Mouse (Mus musculus): ENCODE results near the gene Mdh2. TPM values are rescaled to one million over a fixed set of nuclear protein-coding genes. Genes with fewer than 3 reads are reported as not detected.

Gene Mdh2
- 10 to 100 TPM in 25 of 26 experiments, 1 to 10 TPM in 1; 9.0 to 87.8 (median 46.9) TPM for total RNA-seq (2018; cell fraction: chromatin; rRNA removed)
- 100 to 1,000 TPM; 120 to 232 (median 156) TPM for total RNA-seq (2018; cell fraction: cytosol; rRNA removed)
- total RNA-seq (2018; cell fraction: nucleus; rRNA removed), result 100 to 1,000 TPM in 2 of 26 experiments, 10 to 100 TPM in 24; 30.1 to 130 (median 58.5) TPM
- 123 to 276 TPM (median 128 TPM) in 3 replicates for polyA plus RNA-seq (2018)

DNA sequence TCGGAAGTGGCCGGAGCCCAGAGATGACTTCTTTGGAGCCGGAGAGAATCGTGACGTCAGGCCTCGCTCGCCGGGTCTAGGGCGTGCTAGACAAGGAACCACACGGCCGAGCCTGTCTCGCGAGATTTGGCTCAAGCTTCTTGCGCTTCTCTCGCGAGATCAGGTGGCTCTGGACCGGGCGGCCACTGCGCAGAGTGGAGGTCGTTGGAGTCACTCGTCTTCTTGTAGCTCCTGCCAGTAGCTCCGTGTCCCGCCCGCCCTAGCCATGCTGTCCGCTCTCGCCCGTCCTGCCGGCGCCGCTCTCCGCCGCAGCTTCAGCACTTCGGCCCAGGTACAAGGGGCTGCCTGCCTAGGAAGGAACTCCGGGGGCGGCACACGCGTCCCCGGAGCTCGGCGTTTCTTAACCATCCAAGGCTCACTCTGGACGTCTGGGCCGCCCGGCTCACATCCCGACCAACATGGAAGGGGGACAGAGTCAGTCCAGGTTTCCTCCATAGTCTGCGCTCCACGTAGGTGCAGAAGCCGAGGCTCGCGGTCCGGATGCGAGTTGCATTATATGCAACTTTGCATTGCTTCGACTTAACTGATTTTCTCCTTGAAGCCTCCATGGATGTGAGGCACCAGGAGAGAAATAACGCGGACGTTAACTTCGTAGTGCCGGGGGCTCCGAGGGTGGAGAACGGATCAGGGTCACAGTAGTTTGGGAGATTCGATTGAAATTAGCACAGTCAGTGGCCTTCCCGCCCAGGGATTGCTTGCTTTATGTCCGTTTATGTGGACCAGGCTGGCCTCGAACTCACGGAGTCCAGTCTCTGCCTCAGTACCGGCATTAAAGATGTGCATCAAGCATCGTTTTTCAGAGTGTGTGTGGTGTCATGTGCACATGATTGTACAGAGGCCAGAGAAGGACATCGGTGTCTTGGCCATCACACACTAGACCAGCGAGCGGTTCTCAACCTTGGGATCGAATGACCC, at the start of gene Mdh2:
TSS of gene Mdh2 (plus strand) at position 10 of the 975 bp plus-strand sequence.
- Histone ChIP-seq H3K36me3 (ENCODE audit: inconsistent target) (peaks cover 11% of the 10 kb centered on the region), H3K79me2 (ENCODE audit: inconsistent target) (peaks cover 51% of the 10 kb centered on the region), H3K4me3 (ENCODE audit: inconsistent target) (peak within 1 kb of the TSS; percentile 94), H3K27ac (peak within 1 kb of the TSS; percentile 70)
- WGBS (ENCODE audit: missing documents), result 2% methylated on average over 68 of the region's 70 CpGs

DNA sequence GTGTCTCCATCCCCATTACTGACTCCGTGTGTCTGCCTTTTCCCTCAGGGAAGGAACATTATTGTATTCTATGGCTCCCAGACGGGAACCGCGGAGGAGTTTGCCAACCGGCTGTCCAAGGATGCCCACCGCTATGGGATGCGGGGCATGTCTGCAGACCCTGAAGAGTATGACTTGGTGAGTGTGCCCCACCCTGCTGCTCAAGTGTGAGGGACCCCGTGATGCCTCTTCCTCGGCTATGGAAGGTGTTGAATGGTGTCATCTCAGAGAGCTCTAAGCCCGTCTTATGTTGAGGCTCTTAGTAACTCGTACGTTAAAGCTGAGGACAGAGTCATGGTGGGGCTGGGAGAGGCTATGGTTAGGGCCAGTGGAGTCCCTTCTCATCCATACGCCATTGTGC, 48.9 kb upstream of the Mdh2 start:
- Histone ChIP-seq H3K36me3 (ENCODE audit: inconsistent target) (peaks cover 95% of the 10 kb centered on the region), H3K27ac (no peak overlapping the region), H3K4me3 (ENCODE audit: inconsistent target) (no peak overlapping the region), H3K79me2 (ENCODE audit: inconsistent target) (peaks cover 36% of the 10 kb centered on the region)
- 94% methylated on average over 13 of the region's 13 CpGs for WGBS (ENCODE audit: missing documents)

DNA sequence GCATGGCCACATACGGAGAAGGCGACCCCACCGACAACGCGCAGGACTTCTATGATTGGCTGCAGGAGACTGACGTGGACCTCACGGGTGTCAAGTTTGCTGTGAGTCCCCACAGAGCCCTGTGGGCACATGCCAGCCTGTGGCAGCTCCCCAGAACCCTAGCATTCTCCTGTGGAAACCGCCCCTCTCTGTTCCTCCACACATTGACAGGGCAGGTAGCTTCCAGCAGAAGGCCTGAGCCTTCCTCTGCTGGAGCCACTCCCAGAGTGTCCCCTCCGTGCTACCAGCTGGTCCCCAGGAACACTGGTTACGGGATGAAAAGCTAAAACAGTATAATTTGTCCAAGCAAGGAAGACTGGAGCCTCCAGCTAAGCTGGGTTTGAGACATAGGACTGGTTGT, 48.0 kb upstream of the Mdh2 start:
- peaks cover 94% of the 10 kb centered on the region for H3K36me3 ChIP-seq (ENCODE audit: inconsistent target)

DNA sequence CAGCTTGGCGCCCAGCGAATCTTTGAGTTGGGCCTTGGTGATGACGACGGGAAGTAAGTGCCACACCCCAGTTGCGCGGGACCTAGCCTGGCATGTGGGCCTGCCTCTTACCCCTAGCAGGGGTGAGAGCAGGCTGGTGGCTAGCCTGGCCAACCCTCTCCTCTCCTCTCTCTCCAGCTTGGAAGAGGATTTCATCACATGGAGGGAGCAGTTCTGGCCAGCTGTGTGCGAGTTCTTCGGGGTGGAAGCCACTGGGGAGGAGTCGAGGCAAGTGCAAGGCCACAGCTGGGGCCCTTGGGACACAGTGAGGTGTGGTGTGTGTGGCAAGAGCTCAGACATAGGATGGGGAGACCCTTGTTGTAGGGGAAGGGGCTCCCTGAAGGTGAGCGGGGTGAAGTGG, 47.4 kb upstream of the Mdh2 start:
- H3K36me3 ChIP-seq (ENCODE audit: inconsistent target), result peaks cover 94% of the 10 kb centered on the region
- WGBS (ENCODE audit: missing documents), result 98% methylated on average over 10 of the region's 10 CpGs

More for the DNA sequence above, 48.0 kb upstream of the Mdh2 start:
- Histone ChIP-seq H3K27ac (no peak overlapping the region), H3K4me3 (ENCODE audit: inconsistent target) (no peak overlapping the region), H3K79me2 (ENCODE audit: inconsistent target) (peaks cover 26% of the 10 kb centered on the region)
- WGBS (ENCODE audit: missing documents), result 97% methylated on average over 10 of the region's 10 CpGs

DNA sequence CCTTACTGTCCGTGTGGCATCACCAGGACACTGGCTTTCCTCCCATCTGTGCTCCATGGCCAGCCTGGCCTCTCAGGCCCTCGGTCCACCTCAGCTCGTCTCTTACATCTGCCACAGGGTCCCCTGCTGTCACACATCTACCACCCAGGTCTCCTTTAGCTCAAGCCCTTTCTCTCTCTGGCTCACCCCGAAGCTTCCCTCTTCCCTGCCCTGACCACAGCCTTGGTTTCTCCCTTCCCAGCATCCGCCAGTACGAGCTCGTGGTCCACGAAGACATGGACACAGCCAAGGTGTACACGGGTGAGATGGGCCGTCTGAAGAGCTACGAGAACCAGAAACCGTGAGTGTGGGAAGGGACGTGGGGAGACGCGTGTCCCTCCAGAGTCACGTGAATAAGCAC, 47.0 kb upstream of the Mdh2 start:
- Histone ChIP-seq H3K36me3 (ENCODE audit: inconsistent target) (peaks cover 94% of the 10 kb centered on the region), H3K79me2 (ENCODE audit: inconsistent target) (peaks cover 16% of the 10 kb centered on the region), H3K4me3 (ENCODE audit: inconsistent target) (no peak overlapping the region), H3K27ac (no peak overlapping the region)
- WGBS (ENCODE audit: missing documents), result 94% methylated on average over 11 of the region's 16 CpGs

More for the DNA sequence above, 47.4 kb upstream of the Mdh2 start:
- peaks cover 20% of the 10 kb centered on the region for H3K79me2 ChIP-seq (ENCODE audit: inconsistent target)
- H3K27ac ChIP-seq, result no peak overlapping the region
- no peak overlapping the region for H3K4me3 ChIP-seq (ENCODE audit: inconsistent target)

DNA sequence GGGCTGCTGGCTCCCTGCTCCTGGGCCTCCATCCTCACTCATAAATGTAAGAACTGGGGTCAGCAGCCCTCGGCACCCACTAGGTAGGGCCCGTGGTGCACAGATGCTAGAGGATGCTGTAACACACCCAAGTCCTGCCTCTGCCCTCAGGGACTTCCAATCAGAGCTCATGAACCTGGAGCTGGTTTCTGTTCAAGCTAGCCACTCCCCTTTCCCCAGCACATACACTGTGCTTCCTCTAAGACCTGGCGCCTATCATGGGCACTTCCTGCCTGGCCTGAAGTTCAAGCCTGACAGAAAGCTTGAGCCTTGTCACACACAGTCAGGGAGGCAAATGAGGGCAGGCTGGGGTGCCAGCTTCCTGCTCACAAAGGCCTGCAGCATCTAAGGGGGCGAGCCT, 45.2 kb upstream of the Mdh2 start:
- no peak overlapping the region for H3K4me3 ChIP-seq (ENCODE audit: inconsistent target)
- H3K79me2 ChIP-seq (ENCODE audit: inconsistent target), result no peaks in the 10 kb centered on the region; the same call in 1 of the 2 replicates
- H3K36me3 ChIP-seq (ENCODE audit: inconsistent target), result peaks cover 92% of the 10 kb centered on the region
- no peak overlapping the region for H3K27ac ChIP-seq
- 73% methylated on average over 4 of the region's 4 CpGs for WGBS (ENCODE audit: missing documents)

DNA sequence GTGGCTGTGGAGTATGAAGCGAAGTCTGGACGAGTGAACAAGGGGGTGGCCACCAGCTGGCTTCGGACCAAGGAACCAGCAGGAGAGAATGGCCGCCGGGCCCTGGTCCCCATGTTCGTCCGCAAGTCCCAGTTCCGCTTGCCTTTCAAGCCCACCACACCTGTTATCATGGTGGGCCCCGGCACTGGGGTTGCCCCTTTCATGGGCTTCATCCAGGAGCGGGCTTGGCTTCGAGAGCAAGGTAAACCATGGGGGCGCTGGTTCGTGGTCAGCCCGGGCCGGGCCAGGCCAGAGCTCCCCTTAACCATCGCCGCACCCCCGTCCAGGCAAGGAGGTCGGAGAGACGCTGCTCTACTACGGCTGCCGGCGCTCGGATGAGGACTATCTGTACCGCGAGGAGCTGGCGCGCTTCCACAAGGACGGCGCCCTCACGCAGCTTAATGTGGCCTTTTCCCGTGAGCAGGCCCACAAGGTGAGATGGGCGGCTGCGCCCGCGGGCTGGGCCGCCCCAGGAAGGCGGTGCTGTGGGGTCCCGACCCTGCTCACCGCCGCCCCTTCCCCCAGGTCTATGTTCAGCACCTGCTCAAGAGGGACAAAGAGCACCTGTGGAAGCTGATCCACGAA, 44.1 kb upstream of the Mdh2 start:
- 93% methylated on average over 30 of the region's 42 CpGs for WGBS (ENCODE audit: missing documents)

DNA sequence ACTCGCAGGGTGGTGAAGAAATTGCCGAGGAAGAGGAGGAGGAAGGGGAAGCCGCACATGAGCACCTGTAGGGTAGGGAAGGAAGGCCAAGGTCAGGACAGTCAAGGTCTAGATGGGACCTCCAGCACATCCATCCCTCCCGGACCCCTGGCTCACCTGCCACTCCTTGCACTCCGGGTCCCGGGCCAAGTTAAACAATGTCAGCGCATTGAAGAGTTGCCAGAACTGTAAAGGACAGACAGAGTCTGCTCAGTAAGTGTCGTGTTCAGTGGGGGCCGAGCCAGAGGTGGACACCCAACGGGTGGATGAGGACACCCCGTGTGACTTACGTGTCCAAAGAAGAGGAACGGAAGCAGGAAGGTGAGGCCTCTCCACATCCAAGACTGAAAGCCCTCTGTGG, 42.5 kb upstream of the Mdh2 start:
- 91% methylated on average over 13 of the region's 13 CpGs for WGBS (ENCODE audit: missing documents)
- H3K79me2 ChIP-seq (ENCODE audit: inconsistent target), result no peaks in the 10 kb centered on the region
- no peak overlapping the region for H3K4me3 ChIP-seq (ENCODE audit: inconsistent target)
- H3K36me3 ChIP-seq (ENCODE audit: inconsistent target), result peaks cover 69% of the 10 kb centered on the region
- no peak overlapping the region for H3K27ac ChIP-seq

More for the DNA sequence above, 44.1 kb upstream of the Mdh2 start:
- Histone ChIP-seq H3K36me3 (ENCODE audit: inconsistent target) (peaks cover 81% of the 10 kb centered on the region), H3K27ac (no peak overlapping the region), H3K4me3 (ENCODE audit: inconsistent target) (no peak overlapping the region), H3K79me2 (ENCODE audit: inconsistent target) (no peaks in the 10 kb centered on the region)

DNA sequence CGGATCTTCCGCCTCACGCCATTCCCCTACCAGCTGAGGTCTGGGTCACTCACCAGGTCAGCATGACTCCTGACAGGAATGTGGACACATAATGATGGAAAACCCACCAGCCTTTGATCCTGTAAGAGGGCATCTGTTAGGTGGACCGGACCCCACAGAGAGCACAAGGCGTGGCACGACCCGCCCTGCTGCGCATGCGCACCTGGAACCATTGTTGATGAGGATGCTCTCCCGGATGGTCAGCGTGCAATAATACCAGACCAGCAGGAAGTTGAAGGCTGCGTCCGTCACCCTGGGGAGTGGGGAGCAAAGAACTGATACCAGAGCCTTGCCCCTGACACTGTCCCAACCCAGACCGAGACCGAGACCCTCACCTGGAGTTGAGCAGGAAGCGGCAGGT, 41.7 kb upstream of the Mdh2 start:
- peaks cover 69% of the 10 kb centered on the region for H3K36me3 ChIP-seq (ENCODE audit: inconsistent target)
- no peaks in the 10 kb centered on the region for H3K79me2 ChIP-seq (ENCODE audit: inconsistent target)
- WGBS (ENCODE audit: missing documents), result 93% methylated on average over 14 of the region's 16 CpGs
- H3K4me3 ChIP-seq (ENCODE audit: inconsistent target), result no peak overlapping the region
- no peak overlapping the region for H3K27ac ChIP-seq

DNA sequence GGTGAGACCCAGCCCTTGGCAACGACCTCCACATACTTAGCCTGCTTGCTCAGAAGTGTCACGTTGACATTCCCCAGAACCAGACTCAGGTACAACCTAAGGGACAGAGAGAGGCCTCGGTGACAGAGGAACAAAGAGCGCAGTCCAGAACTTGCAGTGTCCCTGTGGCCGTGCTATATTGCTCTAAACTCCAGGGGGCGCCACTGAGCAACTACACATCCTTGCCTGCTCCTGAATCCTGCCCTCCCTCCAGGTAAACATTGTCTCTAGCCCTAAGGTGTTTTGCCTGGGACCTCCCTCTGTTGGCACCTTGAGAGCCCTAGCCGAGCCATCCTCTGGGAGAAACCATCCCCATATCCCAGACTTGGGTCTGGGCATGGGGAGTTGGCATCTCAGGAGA, 41.1 kb upstream of the Mdh2 start:
- no peaks in the 10 kb centered on the region; the same call in 1 of the 2 replicates for H3K79me2 ChIP-seq (ENCODE audit: inconsistent target)
- no peak overlapping the region for H3K4me3 ChIP-seq (ENCODE audit: inconsistent target)
- WGBS (ENCODE audit: missing documents), result 92% methylated on average over 7 of the region's 7 CpGs
- H3K36me3 ChIP-seq (ENCODE audit: inconsistent target), result peaks cover 68% of the 10 kb centered on the region
- no peak overlapping the region for H3K27ac ChIP-seq

DNA sequence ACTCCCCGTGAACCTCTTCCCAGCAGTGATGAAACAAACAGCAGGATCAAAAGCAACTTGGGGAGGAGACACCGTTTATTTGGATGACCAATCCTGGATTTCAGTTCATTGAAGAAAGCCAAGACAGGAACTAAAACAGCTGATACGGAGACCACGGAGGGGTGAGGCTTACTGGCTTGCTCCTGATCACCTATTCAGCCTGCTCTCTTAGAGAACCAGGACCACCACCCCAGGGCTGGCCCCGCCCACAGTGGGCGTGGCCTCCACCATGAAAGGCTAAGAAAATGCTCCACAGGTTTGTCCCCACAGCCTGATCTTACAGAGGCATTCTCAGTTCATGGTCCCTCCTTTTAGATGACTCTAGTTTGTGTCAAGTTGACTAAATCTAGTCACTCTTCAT, 40.0 kb upstream of the Mdh2 start:
- H3K4me3 ChIP-seq (ENCODE audit: inconsistent target), result no peak overlapping the region
- peaks cover 57% of the 10 kb centered on the region for H3K36me3 ChIP-seq (ENCODE audit: inconsistent target)
- H3K79me2 ChIP-seq (ENCODE audit: inconsistent target), result peaks cover 7% of the 10 kb centered on the region; the same call in 1 of the 2 replicates
- 72% methylated on average over 6 of the region's 6 CpGs for WGBS (ENCODE audit: missing documents)
- no peak overlapping the region for H3K27ac ChIP-seq

DNA sequence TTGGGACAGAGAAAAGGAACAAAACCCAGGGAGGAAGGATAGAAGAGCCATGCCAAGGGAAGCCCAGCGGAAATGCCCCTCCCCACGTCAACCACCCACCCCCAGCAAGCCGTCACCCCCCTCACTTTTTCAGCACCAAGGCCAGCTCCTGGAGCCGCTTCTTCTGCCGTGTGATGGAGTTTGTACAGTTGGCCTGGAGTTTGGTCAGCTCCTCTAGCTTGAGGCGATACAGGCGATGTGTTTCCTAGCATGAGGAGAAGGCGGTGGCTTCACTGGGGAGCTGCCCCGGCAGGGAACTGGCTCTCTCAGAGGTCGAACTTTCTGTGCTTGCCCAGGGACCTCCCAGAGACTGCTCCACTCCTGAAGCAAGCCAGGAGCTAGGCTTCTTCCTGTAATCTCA, 36.1 kb upstream of the Mdh2 start:
- WGBS (ENCODE audit: missing documents), result 78% methylated on average over 10 of the region's 10 CpGs
- Histone ChIP-seq H3K36me3 (ENCODE audit: inconsistent target) (peaks cover 24% of the 10 kb centered on the region; the same call in 1 of the 2 replicates), H3K27ac (no peak overlapping the region), H3K4me3 (ENCODE audit: inconsistent target) (no peak overlapping the region), H3K79me2 (ENCODE audit: inconsistent target) (peaks cover 12% of the 10 kb centered on the region; the same call in 1 of the 2 replicates)

DNA sequence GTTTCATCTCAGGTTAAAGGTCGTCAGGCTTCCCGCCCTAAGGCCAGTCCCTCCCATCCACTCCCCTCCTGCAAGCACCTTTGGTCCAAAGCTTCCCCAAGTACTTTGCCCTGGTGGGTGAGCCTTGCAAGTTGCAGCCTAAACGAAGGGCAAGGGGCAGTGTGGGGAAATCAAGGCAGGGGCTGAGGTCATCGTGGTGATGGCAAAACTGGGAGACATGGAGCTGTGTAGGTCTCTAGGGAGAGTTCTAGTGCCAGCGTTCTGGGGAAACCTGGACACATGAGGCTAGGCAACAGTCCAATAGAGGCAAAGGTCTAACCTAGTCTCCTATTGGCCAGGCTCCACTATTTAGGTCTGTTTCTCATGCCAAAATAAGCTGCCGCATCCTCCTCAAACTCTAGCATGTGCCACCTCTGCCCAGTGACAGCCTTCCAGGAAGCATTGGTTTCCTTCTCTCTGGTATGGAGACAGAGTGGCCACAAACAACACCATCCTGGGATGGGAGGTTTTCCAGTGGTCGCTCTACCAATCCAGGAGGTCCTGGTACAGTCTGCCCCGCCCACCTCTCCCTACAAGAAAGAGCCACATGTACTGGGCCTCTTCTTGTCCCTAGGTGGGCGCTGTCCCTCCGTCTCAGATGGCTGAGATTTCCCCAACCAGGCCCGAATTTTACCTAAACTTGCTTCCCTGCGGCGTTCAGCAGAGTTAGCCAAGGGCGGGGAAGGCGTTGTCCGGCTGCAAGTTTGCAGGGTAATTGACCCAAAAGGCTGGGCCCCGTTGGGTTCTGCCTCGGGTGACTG, 35.1 kb upstream of the Mdh2 start:
- 30% methylated on average over 18 of the region's 18 CpGs for WGBS (ENCODE audit: missing documents)
- Histone ChIP-seq H3K27ac (peak overlapping the region; percentile 57), H3K79me2 (ENCODE audit: inconsistent target) (peaks cover 12% of the 10 kb centered on the region; the same call in 1 of the 2 replicates), H3K36me3 (ENCODE audit: inconsistent target) (peaks cover 18% of the 10 kb centered on the region; the same call in 1 of the 2 replicates), H3K4me3 (ENCODE audit: inconsistent target) (peak overlapping the region; percentile 96)

Measured in macrophage (primary cell).